Mouse (Mus musculus) T-helper 17 cell (primary cell): Measurements from ENCODE around the gene Ciart.

Source experiments
- in situ Hi-C, 2 experiments: fragments of 300-600 bp; cut with MboI, MseI; formaldehyde crosslinking; loops; 1 replicate in 1 of 2; 2 replicates in 1 of 2; pipeline ENCODE4 v1.15.1; 2025; ENCODE audit warnings: high pct_unique_total_duplicates in 2 of 2

Ciart gene

DNA sequence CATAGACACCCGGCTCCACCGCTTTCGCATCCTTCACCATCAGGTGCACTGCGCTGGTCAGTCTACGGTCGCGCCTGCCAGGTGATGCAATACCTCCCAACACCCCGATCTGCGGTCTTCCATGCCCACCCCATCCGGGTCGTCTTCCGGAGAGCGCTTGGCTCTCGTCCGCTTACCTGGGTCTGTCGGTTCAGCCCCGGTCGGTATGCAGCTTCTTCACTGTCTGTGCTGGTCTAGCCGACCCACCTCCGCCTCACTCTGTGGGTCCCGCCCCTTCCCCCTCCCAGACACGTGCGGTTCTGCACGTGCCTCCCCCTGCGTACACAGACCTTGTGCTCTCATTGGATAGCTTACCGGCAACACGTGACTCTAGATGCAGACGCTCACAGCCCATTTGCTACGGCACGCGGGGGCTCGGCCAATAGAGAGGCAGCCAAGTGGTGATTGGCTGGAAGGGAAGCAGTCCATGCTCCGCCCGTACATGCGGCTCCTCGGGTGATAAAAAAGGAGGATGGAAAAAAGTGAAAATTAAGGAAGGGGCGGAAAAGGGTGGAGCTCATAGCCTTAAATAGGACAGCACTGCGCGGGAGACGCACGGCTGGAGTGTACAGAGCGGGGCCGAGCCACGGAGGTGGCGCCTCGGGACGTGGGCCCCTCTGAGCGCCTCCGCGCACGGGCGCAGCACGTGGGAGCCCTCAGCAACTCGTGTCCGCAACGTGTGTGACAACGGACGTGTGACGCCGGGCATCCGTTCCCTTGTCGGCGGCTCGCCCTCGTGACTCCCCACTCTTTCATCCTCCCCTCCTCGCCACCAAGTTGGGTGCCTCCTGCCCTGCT is at the start of gene Ciart:
Ciart (minus strand) TSS at position 273 of the 837 bp plus-strand sequence.
- in situ Hi-C loops = loop anchor here in 1 of 2 experiments (10.0 kb wide), 1 partner anchor 723 kb away; the partner anchor contains the start of gene Lix1l

DNA sequence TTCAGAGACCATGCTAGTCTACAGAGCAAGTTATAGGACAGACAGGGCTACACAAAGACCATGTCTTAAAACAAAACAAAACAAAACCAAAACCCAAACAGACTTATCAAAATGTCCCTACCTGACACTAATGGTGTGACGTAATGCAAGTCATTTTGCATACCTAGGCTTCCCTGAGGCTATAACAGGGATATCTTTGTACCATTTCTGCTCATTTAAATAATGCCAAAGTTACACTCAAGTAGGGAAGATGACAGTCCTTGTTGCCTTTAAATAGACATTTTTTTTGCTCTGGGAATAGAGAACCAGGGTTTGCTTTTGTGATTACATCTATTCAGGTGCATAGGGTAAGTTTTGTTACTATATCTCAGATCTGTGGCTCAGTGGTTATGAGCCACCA is 49.4 kb upstream of the Ciart start:
- in situ Hi-C loops = no loop called here

DNA sequence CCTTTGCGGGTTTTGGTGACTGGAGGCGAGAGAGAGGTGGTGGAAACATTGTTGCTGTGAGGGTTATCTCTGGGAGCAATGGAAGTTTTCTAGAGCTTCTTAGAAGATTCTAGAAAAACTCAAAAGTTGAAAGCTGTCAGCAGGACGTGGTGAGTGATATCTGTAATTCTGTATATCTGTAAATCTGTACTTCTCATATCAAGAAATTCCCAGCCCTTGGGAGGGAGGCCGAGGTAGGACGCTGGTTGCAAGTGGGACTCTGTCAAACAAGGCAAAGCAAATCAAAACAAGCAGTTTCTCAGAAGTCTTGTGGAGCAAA is 48.4 kb upstream of the Ciart start:
- in situ Hi-C loops = no loop called here

GRCm38 (mm10) chr3:95929581-95930470 is 47.8 kb upstream of the Ciart start:
- in situ Hi-C loops = loop anchor here in 1 of 2 experiments (10.0 kb wide), 1 partner anchor 575 kb away; the partner anchor contains the start of gene Setdb1

DNA sequence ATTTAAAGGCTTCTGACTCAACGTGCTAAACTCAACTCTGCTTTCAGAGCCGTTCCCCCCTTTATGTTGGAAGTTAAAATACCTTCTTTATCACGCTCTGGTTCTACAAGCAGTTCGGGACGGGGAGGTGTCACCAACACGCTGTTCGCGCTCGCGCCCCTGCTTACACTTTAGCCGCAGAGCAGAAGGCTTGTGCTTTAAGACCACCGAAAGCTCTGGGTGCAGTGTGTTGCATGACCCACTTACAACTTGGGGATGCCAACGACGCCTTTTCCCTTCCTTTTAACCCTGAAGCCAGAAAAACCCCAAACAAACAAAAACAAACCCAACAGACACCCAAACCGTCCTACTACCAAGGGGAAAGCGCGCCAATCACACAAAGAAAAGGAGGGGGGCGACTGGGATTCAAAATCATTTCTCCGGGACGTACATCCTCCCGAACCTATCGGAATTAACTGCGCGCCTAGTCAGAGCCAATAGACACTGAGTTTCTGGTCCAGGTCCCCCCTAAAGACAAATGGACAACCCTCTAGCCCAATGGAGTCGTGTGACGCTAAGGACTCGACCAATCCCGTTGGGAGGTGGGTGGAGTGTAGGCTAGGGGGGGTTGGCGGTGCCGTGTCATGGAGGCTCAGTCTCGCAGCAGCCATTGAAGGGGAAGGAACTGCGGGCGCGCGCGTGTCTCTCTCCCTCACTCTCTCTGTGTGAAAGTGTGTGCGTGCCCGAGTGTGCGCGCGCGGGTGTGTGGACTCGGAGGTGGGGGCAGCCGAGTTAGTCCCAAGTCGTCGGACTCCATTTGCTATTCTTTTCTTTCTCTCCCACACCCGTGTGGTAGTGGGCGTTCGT is 46.8 kb upstream of the Ciart start, which contains the start of gene Anp32e:
Anp32e (plus strand) TSS at position 589 of the 846 bp plus-strand sequence.
- in situ Hi-C loops = loop anchor here in 1 of 2 experiments (10.0 kb wide), 1 partner anchor 574 kb away; the partner anchor contains the start of gene Setdb1

DNA sequence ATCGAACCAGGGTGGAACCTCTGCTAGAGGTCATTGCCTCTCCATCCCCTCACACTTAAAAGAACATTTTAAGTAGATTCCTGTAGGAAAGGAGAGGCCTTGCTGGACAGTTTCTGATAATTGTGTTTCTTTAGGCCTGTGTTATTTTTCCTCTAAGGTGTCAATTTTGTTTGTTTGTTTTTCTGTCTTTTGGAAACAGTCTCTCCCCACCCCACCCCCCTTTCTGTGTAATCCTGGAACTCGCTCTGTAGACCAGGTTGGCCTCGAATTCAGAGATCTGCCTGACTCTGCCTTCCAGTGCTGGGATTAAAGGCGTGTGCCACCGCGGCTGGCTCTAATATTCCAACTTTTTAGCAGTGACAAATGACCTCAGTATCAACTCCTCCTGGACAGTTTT is 46.2 kb upstream of the Ciart start:
- in situ Hi-C loops = loop anchor here in 1 of 2 experiments (10.0 kb wide), 1 partner anchor 573 kb away; the partner anchor contains the start of gene Setdb1

DNA sequence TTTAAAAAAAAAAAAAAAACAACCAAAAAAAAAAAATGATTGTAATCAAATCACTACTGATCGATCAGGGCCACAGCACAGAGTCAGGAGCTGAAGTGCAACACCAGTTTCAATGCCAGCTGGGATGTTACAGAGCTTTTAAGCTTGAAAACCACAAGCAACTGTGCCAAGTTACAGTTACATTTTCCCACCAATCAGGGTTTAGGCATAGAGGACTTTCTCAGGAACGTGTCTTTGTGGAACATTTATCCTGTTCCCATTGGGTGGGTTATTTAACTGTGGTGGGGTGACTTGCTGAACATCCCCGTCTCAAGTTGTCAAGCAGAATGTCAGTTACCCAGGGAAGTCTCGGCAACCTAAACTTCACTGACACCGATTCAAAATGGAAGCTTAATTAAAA is 43.0 kb upstream of the Ciart start:
- in situ Hi-C loops = loop anchor here in 1 of 2 experiments (10.0 kb wide), 1 partner anchor 570 kb away; the partner anchor contains the start of gene Setdb1

- in situ Hi-C loops = loop anchor here in 1 of 2 experiments (10.0 kb wide), 1 partner anchor 569 kb away; the partner anchor contains the start of gene Setdb1
These were observed 42.1 kb upstream of the Ciart start for GRCm38 (mm10) chr3:95924185-95924584.

DNA sequence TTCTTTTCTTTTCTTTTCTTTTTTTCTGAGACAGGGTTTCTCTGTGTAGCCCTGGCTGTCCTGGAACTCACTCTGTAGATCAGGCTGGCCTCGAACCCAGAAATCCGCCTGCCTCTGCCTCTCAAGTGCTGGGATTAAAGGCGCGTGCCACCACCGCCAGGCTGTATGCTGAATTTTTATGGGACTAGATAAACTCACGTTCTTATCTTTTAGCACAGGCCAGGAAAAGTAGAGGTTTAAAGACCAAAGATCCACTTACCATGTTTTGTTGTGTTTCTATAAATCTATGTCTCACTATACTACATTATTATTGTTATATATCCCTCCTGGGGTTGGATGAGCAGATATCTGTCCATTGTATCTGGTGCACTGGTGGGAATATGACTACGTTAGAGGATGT is 41.4 kb upstream of the Ciart start:
- in situ Hi-C loops = loop anchor here in 1 of 2 experiments (10.0 kb wide), 1 partner anchor 569 kb away; the partner anchor contains the start of gene Setdb1

DNA sequence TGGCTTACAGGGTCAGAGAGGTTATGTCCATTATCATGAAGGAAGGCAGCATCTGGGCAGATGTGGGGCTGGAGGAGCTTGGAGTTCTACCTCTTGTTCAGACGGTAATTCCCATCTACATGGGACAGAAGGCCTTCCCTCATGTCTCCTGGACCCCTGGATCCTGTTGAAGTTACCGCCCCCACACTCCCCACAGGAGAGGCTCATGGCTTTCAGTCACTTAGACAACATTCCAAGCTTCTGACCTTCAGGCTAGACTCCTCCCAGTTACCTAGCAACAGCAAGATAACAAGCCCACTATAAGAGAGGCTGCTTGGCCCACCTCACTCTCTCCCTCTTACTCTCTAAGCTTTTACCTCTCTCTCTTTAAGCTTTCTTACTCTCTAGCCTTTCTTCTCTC is 38.5 kb upstream of the Ciart start:
- in situ Hi-C loops = loop anchor here in 1 of 2 experiments (10.0 kb wide), 1 partner anchor 566 kb away; the partner anchor contains the start of gene Setdb1

DNA sequence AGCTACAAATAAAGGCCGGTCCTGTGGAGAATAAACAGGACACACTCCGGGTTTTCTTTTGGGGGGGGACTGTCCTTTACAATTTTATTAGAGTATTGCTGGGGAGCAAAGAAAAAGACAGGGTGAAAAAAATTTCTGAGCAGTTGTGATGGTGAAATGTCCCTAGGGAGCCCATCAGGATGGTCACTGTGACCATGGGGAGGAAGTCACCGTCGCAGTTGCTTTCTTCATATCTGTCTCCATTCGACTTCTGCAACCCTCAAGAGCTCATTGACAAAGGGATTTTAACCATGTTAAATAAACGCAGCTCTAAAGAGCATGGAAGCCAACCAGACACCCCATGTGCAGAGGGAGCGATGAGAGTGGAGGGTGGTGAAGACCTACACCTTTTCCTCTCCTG is 34.7 kb upstream of the Ciart start:
- in situ Hi-C loops = no loop called here

DNA sequence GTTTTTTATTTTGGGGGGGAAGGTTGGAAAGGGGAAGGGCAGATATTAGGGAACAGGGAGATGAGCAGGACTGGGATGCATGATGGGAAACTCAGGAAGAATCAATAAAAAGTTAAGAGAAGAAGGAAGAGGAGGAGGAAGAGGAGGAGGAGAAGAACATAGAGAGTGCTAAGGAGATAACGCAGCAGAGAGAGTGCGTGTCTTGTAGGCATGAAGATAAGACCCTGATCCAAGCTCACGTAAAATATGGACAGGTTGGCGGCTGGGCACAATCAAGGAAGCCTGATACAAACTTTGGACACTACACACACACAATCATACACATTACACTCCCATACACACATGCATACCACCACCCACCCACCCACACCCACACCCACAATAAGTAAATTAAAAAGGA is 32.7 kb upstream of the Ciart start:
- in situ Hi-C loops = no loop called here

DNA sequence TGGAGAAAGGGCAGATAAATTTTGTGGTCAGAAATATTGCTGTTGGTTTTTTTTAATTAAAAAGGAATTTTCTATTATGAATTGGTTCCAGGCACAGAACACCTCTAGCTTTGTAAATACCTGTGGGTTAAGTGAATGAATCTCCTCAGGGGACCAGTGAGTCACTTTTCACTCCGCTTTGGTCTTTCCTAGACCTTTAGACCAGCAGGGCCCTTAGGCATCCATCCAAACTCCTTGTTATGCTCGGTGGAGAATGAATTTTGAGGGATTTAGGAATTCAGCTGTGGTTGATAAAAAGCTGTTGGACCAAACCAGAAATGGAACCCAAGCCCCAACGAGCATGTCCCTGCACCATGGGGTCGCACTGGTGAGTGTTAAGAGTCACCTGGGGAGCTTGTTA is 25.6 kb upstream of the Ciart start:
- in situ Hi-C loops = no loop called here

DNA sequence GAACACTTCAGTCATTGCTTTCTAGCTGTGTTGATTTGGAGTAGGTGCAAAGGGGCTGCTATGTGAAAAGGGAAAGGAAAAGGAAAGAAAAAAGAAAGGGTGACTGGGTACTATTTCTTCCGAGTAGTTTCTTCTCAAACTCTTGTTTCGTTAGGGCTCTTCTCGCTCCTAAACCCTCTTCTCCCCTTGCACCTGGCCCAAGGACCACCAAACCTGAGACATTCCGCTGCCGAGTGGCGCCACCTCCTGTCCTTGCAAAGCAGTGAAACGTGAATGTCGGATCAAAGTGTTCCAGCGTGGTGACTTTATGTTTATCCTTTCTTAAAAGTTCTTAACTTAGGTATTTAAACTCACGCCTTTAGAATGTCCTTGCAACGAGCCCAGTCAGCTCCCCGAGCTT is 24.8 kb upstream of the Ciart start:
- in situ Hi-C loops = no loop called here

DNA sequence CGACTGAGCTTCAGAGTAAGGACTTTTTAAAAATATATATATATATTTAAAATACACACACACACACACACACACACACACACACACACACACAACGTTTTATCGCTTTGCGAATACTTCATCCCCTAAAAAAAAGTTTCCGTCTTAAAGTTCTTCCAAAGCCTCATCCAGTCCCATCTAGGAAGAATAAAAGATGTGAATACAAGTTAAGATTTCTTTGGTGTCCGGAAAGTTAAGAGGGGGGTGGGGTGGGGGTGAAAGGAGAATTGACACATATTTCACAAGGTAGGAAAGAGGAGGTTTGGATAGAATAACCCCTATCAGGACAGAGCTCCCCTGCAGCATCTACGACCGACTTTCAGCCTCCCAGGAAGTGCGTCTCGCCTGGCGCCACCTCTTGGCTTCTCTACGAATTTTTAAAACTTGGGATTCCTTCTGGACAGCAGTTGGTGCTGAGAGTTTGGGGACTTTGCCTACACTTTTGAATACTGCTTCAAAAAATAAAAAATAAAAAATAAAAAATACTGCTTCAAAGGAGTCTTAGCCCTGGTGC is 24.0 kb upstream of the Ciart start:
- in situ Hi-C loops = no loop called here

DNA sequence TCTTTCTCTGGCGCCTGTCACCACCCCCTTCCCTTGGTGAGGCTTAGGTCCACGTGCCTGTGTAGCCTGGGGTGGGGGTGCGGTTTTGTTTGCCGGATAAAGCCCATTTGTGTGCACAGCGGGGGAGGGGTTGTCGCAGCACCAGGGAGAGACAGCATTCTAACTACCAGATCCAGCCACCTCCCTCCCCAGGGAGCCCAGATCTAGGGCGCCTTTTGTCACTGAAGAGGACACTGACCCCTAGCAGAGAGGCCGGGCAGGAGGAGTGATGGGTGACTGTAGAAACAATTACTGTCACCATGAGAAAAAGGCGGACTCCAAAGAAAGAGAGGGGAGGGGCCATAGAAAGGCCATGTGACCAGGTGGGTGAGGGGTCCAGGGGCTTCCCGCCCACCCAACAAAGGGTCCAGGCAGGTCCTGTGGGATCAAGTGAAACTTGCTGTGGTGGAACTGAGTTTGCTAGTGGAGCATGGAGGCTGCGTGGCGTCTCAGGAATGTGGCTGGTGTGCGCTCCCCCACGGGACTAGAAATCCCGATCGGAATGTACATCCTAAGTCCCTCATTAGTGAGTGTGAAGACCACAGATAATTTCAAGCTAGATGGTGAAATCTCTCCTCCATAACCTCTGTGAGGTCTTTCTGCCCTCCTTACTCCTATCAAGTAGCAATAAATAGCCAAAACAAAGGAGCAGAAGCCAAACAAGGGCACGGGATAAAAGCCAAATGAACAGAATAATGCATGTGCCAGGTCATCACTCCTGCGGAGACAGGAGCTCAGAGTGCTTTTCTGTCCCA is 23.3 kb upstream of the Ciart start:
- in situ Hi-C loops = no loop called here

GRCm38 (mm10) chr3:95904568-95904967 is 22.5 kb upstream of the Ciart start, which contains the start of gene Car14:
Gene Car14, minus strand, starts transcription at chr3:95904691.
- in situ Hi-C loops = no loop called here

DNA sequence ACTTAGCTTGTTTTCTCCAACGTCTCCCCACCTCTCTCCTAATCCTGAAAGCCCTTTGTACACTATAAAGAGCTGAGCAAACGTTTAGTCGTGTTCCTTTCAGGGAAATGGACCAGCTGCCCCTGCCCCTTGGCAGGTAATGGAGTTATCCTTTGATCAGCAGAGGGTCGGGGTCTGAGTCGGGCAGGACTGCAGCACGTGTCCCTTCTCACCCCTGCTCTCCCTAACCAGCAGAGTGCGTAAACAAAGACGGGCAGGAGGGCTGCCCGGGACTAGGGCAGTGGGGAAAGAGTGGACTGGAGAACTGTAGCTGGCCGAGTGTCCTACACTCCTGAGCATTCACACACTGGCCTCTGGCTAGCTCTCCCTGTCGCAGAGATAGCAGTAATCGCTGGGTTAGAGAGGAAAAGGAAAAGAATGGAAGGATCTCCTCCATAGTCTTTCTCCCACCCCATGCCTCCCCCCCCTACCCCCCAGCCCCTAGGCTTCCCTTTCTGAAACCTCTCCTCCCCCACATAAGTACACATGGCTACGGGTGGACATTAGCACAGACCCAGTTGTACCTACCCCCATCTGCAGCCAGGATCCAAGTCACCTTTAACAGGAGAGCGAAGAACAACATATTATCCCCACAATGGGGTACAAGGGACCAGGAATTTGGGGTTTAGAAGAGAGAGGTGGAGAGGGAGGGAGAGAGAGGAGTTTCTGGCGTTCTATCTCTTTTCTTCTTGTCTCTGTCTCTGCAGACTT is 21.9 kb upstream of the Ciart start:
- in situ Hi-C loops = no loop called here

DNA sequence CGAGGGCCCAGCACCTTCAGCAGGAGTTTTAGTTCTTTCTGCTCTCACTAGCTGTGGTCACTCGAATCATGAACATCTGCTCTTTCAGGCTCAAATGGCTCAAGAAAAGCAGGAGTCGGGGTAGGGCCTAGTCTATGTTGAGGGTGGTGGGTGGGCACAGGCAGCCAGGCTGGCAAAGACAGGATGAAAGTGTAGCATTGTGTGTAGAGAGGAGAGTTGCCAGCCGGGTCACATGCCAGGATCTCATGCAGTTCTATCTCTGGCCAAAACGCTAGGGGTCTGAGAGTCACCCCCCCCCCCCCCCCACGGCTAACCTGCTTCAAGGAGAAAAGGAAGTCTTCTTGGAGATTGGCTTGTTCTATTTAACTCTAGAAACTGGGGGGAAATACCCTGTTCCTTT is 20.6 kb upstream of the Ciart start:
- in situ Hi-C loops = no loop called here
